Comparison of ENCODE assay signal across 21 mouse cellular contexts in genomic region chr10:98694690-98695370, GRCm38 (mm10).
"Had no signal": no experiment of that assay in that cellular context is flagged by ENCODE, and none has a peak within 500 bp of the region (broad histone marks: within the 10 kb centered on the region; RNA-seq: fewer than 3 reads in every experiment).

No protein-coding gene starts in this region.

- DNase-seq: kidney, adult 18-20 months; kidney, postnatal 25 days; layer of hippocampus, adult 9-11 months; layer of hippocampus, postnatal 36 days; left cerebral cortex, postnatal 4 days; liver, postnatal 0 days; lung, embryonic 14.5 days; thymus, adult 18-20 months; thymus, postnatal 36 days had no signal

- H3K9me3 ChIP-seq: limb, embryonic 12.5 days; limb, embryonic 15.5 days; midbrain, embryonic 10.5 days; midbrain, embryonic 13.5 days had no signal

- H3K4me2 ChIP-seq: limb, embryonic 12.5 days; limb, embryonic 15.5 days; liver, embryonic 11.5 days; lung, embryonic 14.5 days; midbrain, embryonic 13.5 days had no signal

- H3K4me3 ChIP-seq: layer of hippocampus, adult 2 months; left cerebral cortex, adult 2 months; limb, embryonic 12.5 days; limb, embryonic 15.5 days; megakaryocyte, embryonic 14.5 days; midbrain, embryonic 10.5 days; midbrain, embryonic 13.5 days had no signal

- H3K36me3 ChIP-seq: limb, embryonic 12.5 days; limb, embryonic 15.5 days; midbrain, embryonic 10.5 days; midbrain, embryonic 13.5 days had no signal

- H3K9ac ChIP-seq: limb, embryonic 12.5 days; limb, embryonic 15.5 days; liver, embryonic 14.5 days; liver, postnatal 0 days; lung, embryonic 14.5 days; midbrain, embryonic 13.5 days had no signal

- H3K27ac ChIP-seq: kidney, postnatal 0 days; layer of hippocampus, adult 2 months; left cerebral cortex, adult 2 months; limb, embryonic 12.5 days; limb, embryonic 15.5 days; liver, embryonic 14.5 days; midbrain, embryonic 10.5 days; midbrain, embryonic 13.5 days had no signal

- H3K27me3 ChIP-seq: limb, embryonic 12.5 days; limb, embryonic 15.5 days; megakaryocyte, embryonic 14.5 days; midbrain, embryonic 13.5 days had no signal

- ATAC-seq: hindbrain, embryonic 16.5 days; liver, postnatal 0 days; lung, postnatal 0 days; midbrain, embryonic 13.5 days had no signal

- H3K4me1 ChIP-seq: limb, embryonic 12.5 days; limb, embryonic 15.5 days; megakaryocyte, embryonic 14.5 days; midbrain, embryonic 10.5 days; midbrain, embryonic 13.5 days had no signal
